Mouse (Mus musculus) mouse trophoblast stem cell (cell line): ENCODE measurements around the gene Olfr76.
"Not testable (repeated sequence)": the region's sequence is repeated elsewhere in the genome, so short reads cannot be mapped to it uniquely, and the experiment has no call there.

Experiments
- in situ Hi-C, 2 experiments: fragments of 300-500 bp; cut with MseI, MboI; formaldehyde crosslinking; loops; 2 replicates in 1 of 2; 3 replicates in 1 of 2; pipeline ENCODE4 v1.15.1; 2025

Gene Olfr76

DNA sequence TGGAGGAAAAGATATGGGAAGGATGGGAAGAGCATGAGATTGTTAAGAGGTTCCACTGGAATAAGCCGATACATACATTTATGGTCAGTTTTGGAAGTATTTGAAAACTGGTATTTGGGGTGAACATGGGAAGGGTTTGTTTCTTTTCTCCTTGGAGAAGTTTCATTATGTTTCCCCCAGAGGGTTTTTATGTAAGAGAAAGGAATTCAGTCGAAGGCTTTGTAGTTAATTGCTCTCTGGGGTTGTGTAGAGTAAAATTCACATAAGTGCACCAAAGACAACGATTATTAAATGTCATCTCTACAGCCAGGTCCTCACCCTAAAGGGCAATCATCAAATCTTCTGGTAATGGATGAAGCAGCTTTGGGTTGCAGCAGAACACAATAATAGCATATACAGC, at the start of gene Olfr76:
Gene Olfr76 (minus strand): TSS at position 101 of the 400 bp plus-strand sequence.
- in situ Hi-C loops = no loop called here

DNA sequence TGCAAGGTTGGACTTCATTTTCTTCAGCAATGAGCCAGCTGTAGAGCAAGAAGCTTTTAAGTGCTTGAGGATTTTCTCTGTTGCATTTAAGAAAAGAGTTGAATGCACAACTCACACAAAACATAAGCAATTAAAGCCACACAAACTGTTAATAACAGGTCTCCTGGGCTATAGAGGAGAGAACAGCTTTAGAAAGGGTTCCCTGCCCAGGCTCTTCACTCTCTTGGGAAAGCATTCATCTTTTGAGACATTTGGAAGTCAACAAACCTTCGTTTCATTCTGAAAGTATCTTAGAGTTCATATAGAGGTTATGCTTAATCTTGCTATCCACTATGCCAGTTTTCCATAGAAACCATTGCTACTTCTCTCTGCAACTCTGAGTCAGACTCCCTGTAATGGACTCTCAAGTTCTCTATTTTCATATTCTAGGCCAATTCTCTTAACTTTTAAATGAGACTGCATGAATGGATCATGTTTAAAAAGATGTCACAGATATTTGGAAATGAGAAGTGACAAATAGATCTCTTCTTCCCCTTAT, 47.1 kb upstream of the Olfr76 start, which contains the start of gene Olfr1555-ps1:
Gene Olfr1555-ps1 (minus strand): TSS at position 51 of the 538 bp plus-strand sequence.
- in situ Hi-C loops = not testable (repeated sequence)

GRCm38 (mm10) chr19:12145452-12145851, 22.4 kb upstream of the Olfr76 start:
- in situ Hi-C loops = no loop called here

- in situ Hi-C loops = no loop called here
These were observed 20.4 kb upstream of the Olfr76 start for GRCm38 (mm10) chr19:12143356-12143755.

GRCm38 (mm10) chr19:12134289-12134688, 11.3 kb upstream of the Olfr76 start:
- in situ Hi-C loops = loop anchor here (10.0 kb wide), 2 partner anchors 281 to 291 kb away; partner anchors contain the start of genes Olfr1441 (in 1 of the 2) and Pfpl (in 1 of the 2)

GRCm38 (mm10) chr19:12116464-12116863, 6.5 kb downstream of the Olfr76 start:
- in situ Hi-C loops = no loop called here

GRCm38 (mm10) chr19:12115797-12116196, 7.2 kb downstream of the Olfr76 start, which contains the start of gene Olfr1428:
Olfr1428 (minus strand) TSS chr19:12115897.
- in situ Hi-C loops = no loop called here

DNA sequence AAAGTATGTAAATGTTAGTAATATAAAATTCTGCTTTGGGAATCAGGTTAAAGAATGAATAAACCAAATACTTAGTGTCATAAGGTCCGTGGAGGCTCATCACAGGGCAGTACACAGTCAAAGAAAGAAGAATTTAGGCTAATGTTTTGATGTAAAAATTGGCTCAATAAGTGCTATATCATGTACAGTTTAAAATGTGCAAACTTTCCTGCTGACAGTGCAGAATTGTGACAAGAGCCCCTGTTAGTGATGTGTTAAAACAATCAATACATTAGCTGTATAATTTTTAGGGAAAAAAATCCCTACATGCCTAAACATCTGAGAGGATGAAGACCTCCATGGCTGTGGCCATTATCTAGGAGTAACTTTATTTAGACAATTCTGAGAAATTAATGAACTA, 9.2 kb downstream of the Olfr76 start:
- in situ Hi-C loops = no loop called here

DNA sequence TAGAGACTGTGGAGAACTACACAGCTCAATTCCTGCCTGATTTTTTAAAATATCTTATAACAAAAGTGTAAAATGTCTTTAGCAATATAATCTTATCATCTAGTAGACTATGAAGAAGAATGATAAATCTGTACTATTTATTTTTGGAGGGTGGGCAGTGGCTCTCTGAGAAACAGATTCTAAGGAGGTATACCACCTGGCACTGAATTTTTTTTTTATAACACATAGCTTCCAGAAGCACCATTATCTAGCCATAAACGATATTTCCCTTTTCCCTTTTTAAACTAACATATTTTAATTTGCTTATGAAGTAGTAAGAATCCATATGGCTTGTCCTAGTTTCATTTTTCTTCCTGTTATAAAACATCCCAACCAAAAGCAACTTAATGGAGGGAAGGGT, 18.5 kb downstream of the Olfr76 start:
- in situ Hi-C loops = no loop called here

DNA sequence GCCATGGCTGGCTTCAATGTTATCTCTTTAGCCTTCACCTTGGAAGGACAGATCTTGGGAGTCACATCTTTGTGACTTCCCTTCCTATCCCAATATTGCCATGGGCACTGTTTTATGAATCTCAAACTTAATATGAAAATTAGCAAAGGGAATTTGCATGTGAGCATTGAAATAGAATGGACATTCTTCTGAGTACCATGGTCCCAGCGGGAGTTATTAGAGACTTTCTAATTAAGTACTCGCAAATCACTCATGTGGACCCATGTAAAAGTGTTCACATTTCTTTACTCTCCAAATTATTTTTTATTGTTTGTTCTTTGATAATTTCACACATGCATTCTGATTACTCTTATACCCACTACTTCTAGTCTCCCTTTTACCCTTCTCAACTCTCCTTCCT, 19.8 kb downstream of the Olfr76 start, which contains the start of gene Olfr1427:
Gene Olfr1427 (minus strand): TSS at position 101 of the 400 bp plus-strand sequence.
- in situ Hi-C loops = no loop called here

DNA sequence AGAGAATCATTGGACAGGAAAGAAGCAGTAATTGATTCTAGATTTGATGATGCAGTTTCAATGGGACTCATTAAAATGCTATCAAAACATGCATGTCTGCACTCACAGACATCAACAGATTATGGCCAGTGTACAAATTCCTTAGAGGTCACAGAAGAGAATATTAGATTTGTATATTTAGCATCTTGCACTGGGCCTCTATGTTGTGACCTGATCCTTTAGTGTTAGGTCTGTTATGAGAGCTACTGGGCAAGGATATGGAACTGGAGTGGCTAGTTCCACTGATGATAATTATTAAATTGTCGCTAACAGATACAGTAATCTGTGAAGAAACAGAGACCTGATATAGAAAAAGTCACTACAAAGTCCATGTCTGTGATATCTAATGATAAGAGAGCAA, 31.1 kb downstream of the Olfr76 start, which contains the start of gene Olfr1426:
Gene Olfr1426 (minus strand): TSS at position 101 of the 400 bp plus-strand sequence.
- in situ Hi-C loops = no loop called here

GRCm38 (mm10) chr19:12077631-12078030, 45.4 kb downstream of the Olfr76 start, which contains the start of gene Olfr1425:
Olfr1425 (minus strand) TSS chr19:12077731.
- in situ Hi-C loops = not testable (repeated sequence)

DNA sequence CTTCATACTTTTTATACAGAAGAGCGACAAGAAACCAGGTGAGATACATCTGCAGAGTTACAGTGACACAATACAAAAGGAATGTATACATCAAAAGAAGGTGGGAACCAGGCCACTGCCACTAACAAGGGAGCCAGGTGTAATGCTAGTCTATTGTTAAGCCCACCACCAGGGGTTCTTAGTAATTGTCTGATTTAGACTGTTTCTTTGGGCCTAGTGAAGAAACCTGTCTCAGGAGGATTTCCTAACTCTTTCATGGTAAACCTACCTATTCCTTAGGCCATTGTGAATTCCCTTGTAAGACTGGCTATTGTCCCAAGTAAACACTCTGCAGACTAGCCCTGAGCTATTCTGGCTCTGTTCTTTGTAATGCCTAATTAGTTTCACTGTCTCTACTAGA, 53.5 kb downstream of the Olfr76 start:
- in situ Hi-C loops = not testable (repeated sequence)
